Mouse (Mus musculus) embryo, embryonic 10 days (tissue): ENCODE data around the gene Rnf43.

Experiments
- DNase-seq: peaks from one replicate; pipeline ENCODE4 v3.0.0-alpha.2; 2015; ENCODE audit warnings: low spot score

Gene Rnf43

GRCm38 (mm10) chr11:87710262-87710615, 47.7 kb downstream of the Rnf43 start:
- no peak for DNase-seq

DNA sequence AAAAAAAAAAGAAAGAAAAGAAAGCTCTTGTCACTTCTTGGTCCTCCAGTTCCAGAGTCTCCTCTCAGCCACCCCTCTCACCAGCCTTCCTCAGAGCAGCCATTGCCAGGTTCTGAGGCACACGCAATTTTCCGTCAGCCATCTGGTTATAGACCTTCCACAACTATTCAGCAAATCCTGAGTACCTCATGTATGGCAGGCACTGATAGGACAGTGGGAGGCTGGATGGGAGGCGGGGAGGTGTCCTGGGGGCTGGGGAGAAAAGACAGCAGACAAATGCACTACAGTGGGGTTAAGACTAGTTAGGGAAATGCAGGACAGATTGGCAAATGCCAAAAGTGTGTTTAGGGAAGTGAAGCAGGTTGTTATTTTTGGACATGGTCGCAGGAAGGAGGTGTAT, 49.7 kb downstream of the Rnf43 start:
- no peak for DNase-seq

DNA sequence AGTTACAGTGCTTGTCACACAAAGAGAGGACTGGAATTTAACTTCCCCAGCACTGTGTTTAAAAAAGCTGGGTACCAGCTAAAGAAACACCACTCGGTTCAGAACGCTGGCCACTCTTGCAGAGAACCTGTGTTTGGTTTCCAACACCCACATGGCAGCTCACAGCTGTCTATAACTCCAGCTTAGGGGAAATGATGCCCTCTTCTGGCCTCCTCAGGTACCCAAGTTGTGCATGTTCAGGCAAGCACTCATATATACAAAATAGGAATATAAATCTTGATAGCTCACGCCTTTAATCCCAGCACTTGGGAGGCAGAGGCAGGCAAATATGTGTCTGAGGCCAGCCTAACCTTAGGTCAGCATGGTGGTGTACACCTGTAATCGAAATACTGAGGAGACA, 53.5 kb downstream of the Rnf43 start:
- no peak for DNase-seq

- DNase-seq = no peak
Observed at GRCm38 (mm10) chr11:87719526-87719925, 57.0 kb downstream of the Rnf43 start.

GRCm38 (mm10) chr11:87720324-87720723, 57.8 kb downstream of the Rnf43 start:
- no peak for DNase-seq

DNA sequence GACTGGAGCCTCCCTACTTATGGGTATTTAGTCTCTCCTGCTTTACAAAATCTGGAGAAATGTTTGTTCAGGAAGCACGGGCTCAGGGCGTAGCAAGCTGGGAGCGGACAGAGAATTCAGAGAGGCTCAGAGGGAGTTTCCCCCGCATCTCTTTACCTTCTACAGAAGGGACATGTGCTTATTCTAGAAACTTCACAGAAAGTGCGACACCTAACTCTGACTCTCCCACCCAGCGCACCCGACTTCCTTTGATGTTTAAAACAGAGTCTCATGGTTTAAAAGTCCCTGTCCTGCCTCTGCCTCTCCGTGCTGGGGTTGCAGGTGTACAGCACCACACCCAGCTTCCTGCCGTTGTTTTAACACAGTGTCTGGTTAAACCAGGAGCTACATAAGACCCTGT, 58.3 kb downstream of the Rnf43 start:
- no peak for DNase-seq

- DNase-seq = no peak
Observed at GRCm38 (mm10) chr11:87722168-87722567, 59.6 kb downstream of the Rnf43 start.

DNA sequence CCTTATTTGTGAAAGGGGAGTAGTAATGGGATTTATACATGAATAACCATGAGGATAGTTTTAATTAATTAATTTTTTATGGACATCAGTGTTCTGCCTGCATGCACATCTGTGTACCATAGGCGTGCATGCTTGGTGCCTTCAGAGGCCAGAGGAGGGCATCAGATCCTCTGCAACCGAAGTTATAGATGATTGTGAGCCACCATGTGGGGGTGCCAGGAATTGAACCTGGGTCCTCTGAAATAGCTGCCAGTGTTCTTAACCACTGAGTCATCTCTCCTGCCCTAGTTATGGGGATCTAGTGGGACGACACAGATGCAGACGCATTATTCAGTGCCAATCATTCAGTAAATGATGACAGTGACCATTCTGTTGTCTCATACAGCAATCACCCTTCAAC, 60.4 kb downstream of the Rnf43 start:
- DNase-seq = no peak

GRCm38 (mm10) chr11:87725515-87725914, 63.0 kb downstream of the Rnf43 start:
- no peak for DNase-seq

DNA sequence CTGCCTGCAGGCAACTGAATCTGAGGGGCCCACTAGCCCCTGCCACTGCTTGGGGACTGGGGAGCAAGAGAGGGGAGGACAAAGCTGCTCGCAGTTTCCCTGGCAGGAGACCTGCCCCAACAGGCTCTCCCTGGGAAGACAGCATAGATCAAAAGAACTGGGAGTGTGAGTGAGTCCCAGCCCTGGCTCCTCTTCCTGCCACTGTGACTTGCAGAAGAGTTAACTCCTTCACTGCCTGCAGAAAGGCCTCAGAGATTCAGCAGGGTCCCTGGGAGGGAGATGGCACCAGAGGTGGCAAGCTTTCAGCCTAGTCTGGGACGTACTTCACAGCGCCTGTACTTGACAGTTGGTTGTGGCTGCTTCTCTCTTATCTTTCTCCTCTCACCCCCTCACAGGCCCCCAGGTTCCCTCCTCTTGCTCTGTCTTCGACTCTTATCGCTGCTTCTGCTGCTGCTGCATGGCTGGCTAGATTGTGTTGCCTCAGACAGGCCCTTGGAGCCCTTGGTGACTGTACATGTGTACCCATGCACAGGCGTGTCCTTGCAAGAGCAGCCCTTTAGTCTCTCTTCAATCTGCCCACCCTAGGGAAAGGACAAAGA, 63.5 kb downstream of the Rnf43 start:
- peak; percentile 71 for DNase-seq

DNA sequence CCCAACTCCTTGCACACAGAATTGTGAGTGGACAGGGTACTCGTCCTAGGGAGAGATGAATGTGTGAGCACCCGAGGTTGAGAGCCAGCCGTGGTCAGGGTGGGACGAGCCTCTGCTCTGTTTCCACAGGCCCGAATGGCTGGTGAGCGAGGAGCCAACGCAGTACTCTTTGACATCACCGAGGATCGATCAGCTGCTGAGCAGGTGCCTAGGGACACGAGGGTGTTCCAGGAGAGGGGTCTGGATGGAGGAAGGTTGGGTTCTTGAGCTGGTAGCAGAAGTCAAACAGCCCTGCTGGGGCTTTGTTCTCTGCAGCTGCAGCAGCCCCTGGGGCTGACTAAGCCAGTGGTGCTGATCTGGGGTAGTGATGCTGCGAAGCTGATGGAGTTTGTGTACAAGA, 64.5 kb downstream of the Rnf43 start:
- DNase-seq = no peak

- no peak for DNase-seq
Observed at GRCm38 (mm10) chr11:87727471-87727870, 64.9 kb downstream of the Rnf43 start.

DNA sequence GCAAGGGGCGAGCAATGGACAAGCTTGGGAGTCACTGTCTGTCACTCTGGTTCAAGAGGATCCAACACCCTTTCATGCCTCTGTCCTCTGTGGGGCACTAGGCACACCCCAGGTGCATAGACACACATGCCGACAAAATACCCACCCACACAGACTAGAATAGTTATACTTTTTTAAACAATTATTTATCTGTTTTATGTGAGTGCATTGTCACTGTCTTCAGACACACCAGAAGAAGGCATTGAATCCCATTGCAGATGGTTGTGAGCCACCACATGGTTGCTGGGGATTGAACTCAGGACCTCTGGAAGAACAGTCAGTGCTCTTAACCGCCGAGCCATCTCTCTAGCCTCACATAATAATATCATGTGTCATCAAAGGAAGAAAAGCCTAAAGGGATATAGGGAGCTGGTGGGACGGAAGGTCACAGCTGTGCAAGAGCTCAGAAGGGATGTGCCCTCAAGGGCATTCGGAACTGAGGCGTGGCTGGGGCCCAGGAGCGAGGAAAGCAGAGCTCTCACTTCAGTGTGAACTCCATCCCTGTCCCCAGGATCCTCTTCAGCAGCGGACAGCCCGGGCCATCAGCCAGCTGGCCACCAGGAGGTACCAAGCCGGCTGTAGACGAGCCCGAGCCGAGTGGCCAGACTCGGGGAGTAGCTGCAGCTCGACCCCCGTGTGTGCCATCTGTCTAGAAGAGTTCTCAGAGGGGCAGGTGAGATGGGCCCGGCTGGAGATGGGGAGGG, 66.5 kb downstream of the Rnf43 start:
- DNase-seq = no peak

GRCm38 (mm10) chr11:87729593-87730185, 67.2 kb downstream of the Rnf43 start:
- DNase-seq = no peak

DNA sequence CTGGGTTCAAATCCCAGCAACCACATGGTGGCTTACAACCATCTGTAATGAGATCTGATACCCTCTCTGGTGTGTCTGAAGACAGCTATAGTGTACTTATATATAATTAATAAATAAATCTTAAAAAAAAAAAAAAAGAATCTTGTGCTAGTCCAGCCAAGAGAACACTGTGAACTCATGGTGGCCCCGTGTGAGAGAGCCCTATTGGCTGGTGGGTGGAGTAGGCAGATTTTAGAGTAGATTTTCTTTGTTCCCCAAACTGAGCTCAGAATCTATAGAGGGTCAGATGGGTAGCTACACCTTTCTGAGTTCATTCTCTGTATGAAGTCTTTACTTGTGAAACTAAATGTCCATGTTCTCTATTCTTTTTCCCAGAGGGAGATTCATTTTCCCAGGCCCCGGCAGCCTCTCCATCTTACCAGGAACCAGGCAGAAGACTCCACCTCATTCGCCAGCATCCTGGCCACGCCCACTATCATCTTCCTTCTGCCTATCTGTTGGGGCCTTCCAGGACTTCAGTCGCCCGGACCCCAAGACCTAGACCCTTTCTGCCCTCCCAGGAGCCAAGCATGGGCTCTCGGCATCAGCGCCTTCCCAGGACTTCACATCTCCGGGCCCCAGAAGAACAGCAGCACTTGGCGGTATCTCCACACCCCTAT, 68.3 kb downstream of the Rnf43 start:
- no peak for DNase-seq

DNA sequence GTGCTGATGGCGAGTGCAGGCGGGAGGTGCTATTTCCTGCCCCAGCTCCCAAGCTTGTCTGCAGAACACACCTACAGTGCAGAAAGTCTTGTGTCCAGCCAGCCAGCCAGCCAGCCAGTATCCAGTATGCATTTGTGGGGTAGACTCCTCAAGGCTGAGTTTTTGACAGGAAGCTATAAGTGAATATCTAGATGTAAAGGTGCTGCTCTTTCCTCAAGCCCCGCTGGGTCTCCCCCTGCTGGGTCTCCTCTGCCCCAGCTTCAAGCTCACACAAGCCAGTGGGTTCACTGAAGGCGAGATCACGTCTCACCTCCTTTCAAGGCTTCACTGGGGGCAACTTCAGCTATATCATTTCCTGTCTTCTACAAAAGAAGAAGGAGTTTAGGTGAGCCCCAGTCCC, 71.8 kb downstream of the Rnf43 start:
- no peak for DNase-seq

- no peak for DNase-seq
Observed at GRCm38 (mm10) chr11:87735691-87736090, 73.2 kb downstream of the Rnf43 start.

GRCm38 (mm10) chr11:87736647-87737134, 74.2 kb downstream of the Rnf43 start:
- DNase-seq = peak; percentile 59

GRCm38 (mm10) chr11:87737175-87737740, 74.7 kb downstream of the Rnf43 start, which contains the start of gene Supt4a:
Supt4a (plus strand) TSS chr11:87737552.
- peak; percentile 97 for DNase-seq

DNA sequence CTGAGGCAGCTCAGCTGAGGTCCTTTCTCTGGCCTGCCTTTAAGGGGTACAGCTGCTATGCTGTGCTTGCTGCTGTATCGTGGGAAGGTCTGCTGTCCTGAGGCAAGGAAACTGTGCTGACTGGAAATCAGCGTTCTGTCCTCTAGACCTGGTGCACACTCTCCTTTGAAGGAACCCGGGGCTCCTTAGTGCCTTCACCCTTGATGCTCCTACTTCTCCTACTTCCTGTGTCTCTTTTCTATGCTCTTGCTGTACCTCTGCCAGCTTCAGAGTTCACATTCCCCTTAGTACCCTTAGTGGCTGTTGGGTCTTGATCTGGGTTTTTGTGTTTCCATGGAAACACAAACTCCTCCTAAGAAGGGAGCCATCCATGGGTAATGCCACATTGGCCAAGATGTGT, 81.2 kb downstream of the Rnf43 start:
- no peak for DNase-seq

- DNase-seq = no peak
Observed at GRCm38 (mm10) chr11:87744964-87745363, 82.4 kb downstream of the Rnf43 start.
